Mouse (Mus musculus): ENCODE measurements around the gene Tenm2. TPM values are rescaled to one million over a fixed set of nuclear protein-coding genes. Genes with fewer than 3 reads are reported as not detected.

Tenm2 gene
- polyA plus RNA-seq, 1 experiment from 2014 or later, result 2.8 TPM

- Histone ChIP-seq H3K4me1 (ENCODE audit: control insufficient read depth, insufficient read depth, low read length) (no peaks in the 10 kb centered on the region), H3K4me2 (replicated peaks; ENCODE audit: low read depth, low read length) (no peak overlapping the region), H3K9me3 (ENCODE audit: control insufficient read depth, low read depth, low read length) (no peaks in the 10 kb centered on the region), H3K36me3 (ENCODE audit: control insufficient read depth, insufficient read depth, low read length) (no peaks in the 10 kb centered on the region), H3K27ac (ENCODE audit: low read length) (no peak overlapping the region), H3K27me3 (ENCODE audit: control insufficient read depth, insufficient read depth, low read length) (no peaks in the 10 kb centered on the region), H3K9ac (replicated peaks; ENCODE audit: low read depth, low read length) (no peak overlapping the region), H3K4me3 (ENCODE audit: low read depth, low read length) (no peak overlapping the region)
- no peak for ATAC-seq (ENCODE audit: insufficient number of reproducible peaks, insufficient read depth, low FRiP score, low read depth)
- WGBS, result 59% methylated on average over 12 of the region's 12 CpGs
These were observed 903.5 kb downstream of the Tenm2 start for GRCm38 (mm10) chr11:36332222-36332621.

- H3K9ac ChIP-seq (replicated peaks; ENCODE audit: low read depth, low read length), result no peak overlapping the region
- WGBS, result 58% methylated on average over 13 of the region's 13 CpGs
- no peak for ATAC-seq (ENCODE audit: insufficient number of reproducible peaks, insufficient read depth, low FRiP score, low read depth)
- no peak overlapping the region for H3K27ac ChIP-seq (ENCODE audit: low read length)
- H3K4me1 ChIP-seq (ENCODE audit: control insufficient read depth, insufficient read depth, low read length), result no peaks in the 10 kb centered on the region
- no peaks in the 10 kb centered on the region for H3K9me3 ChIP-seq (ENCODE audit: control insufficient read depth, low read depth, low read length)
- H3K36me3 ChIP-seq (ENCODE audit: control insufficient read depth, insufficient read depth, low read length), result no peaks in the 10 kb centered on the region
- H3K27me3 ChIP-seq (ENCODE audit: control insufficient read depth, insufficient read depth, low read length), result no peaks in the 10 kb centered on the region
- H3K4me2 ChIP-seq (replicated peaks; ENCODE audit: low read depth, low read length), result no peak overlapping the region
- H3K4me3 ChIP-seq (ENCODE audit: low read depth, low read length), result no peak overlapping the region
These were observed 904.2 kb downstream of the Tenm2 start for GRCm38 (mm10) chr11:36331408-36332178.

DNA sequence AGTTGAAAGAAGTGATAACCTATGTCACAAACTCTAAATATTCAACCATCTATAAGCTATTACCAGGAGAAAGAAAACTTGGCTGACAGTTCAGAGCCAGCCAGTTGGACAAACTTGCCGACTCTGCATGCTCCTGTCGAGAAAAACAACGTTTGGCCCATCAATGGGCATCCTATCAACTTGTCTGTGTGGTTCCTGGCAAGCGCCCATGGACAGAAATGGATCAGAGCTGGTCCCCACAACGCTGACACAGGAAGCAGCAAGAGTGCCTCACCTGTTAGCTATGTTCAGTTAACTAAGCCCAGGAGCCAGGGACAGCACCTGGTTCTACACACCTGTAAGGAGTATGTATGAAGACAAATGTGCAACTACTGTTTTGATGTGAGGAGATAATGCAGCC lies 908.5 kb downstream of the Tenm2 start:
- Histone ChIP-seq H3K9ac (replicated peaks; ENCODE audit: low read depth, low read length) (no peak overlapping the region), H3K4me3 (ENCODE audit: low read depth, low read length) (no peak overlapping the region), H3K27me3 (ENCODE audit: control insufficient read depth, insufficient read depth, low read length) (no peaks in the 10 kb centered on the region), H3K27ac (ENCODE audit: low read length) (no peak overlapping the region), H3K36me3 (ENCODE audit: control insufficient read depth, insufficient read depth, low read length) (no peaks in the 10 kb centered on the region), H3K9me3 (ENCODE audit: control insufficient read depth, low read depth, low read length) (no peaks in the 10 kb centered on the region), H3K4me1 (ENCODE audit: control insufficient read depth, insufficient read depth, low read length) (no peaks in the 10 kb centered on the region), H3K4me2 (replicated peaks; ENCODE audit: low read depth, low read length) (no peak overlapping the region)
- no peak for ATAC-seq (ENCODE audit: insufficient number of reproducible peaks, insufficient read depth, low FRiP score, low read depth)
- WGBS, result 76% methylated on average over 5 of the region's 5 CpGs

- Histone ChIP-seq H3K4me2 (replicated peaks; ENCODE audit: low read depth, low read length) (no peak overlapping the region), H3K9me3 (ENCODE audit: control insufficient read depth, low read depth, low read length) (no peaks in the 10 kb centered on the region), H3K4me3 (ENCODE audit: low read depth, low read length) (no peak overlapping the region), H3K27me3 (ENCODE audit: control insufficient read depth, insufficient read depth, low read length) (no peaks in the 10 kb centered on the region), H3K36me3 (ENCODE audit: control insufficient read depth, insufficient read depth, low read length) (no peaks in the 10 kb centered on the region), H3K9ac (replicated peaks; ENCODE audit: low read depth, low read length) (no peak overlapping the region), H3K27ac (ENCODE audit: low read length) (no peak overlapping the region), H3K4me1 (ENCODE audit: control insufficient read depth, insufficient read depth, low read length) (no peaks in the 10 kb centered on the region)
- ATAC-seq (ENCODE audit: insufficient number of reproducible peaks, insufficient read depth, low FRiP score, low read depth), result no peak
- 69% methylated on average over 4 of the region's 4 CpGs for WGBS
These were observed 926.4 kb downstream of the Tenm2 start for GRCm38 (mm10) chr11:36309317-36309716.

GRCm38 (mm10) chr11:36307276-36307675 lies 928.5 kb downstream of the Tenm2 start:
- no peak overlapping the region for H3K27ac ChIP-seq (ENCODE audit: low read length)

DNA sequence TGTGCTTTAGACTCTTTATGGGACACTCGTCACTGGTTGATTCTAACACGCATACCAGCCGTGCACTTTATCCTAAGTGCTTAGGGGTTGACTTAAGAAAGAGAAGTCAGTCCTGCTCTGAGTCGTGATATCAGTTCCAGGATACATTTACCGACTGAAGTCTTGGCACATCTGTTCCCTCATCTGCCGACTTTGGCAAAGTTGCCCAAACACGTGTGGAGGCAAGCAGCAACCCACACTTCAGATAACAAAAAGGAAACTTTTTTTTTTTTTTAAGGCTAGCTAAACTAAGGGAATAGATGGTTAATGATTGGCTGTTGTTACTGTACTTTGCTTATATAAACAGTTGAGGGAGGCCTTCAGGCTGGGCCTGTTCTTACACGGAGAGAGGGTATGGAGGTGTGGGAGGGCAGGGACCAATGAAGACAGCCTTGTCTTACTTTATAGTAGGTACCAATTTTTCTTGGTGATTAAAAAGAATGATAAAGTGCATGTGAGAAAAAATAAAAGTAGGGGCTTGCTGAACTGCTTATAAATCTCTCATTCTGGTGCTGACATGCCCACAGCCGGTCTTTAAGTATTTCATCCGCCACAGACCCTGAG lies 930.3 kb downstream of the Tenm2 start:
- Histone ChIP-seq H3K4me2 (replicated peaks; ENCODE audit: low read depth, low read length) (no peak overlapping the region), H3K4me3 (ENCODE audit: low read depth, low read length) (no peak overlapping the region), H3K36me3 (ENCODE audit: control insufficient read depth, insufficient read depth, low read length) (no peaks in the 10 kb centered on the region), H3K27me3 (ENCODE audit: control insufficient read depth, insufficient read depth, low read length) (no peaks in the 10 kb centered on the region), H3K27ac (ENCODE audit: low read length) (no peak overlapping the region), H3K9me3 (ENCODE audit: control insufficient read depth, low read depth, low read length) (no peaks in the 10 kb centered on the region), H3K9ac (replicated peaks; ENCODE audit: low read depth, low read length) (no peak overlapping the region), H3K4me1 (ENCODE audit: control insufficient read depth, insufficient read depth, low read length) (no peaks in the 10 kb centered on the region)
- 53% methylated on average over 10 of the region's 10 CpGs for WGBS
- no peak for ATAC-seq (ENCODE audit: insufficient number of reproducible peaks, insufficient read depth, low FRiP score, low read depth)

More at GRCm38 (mm10) chr11:36307276-36307675, 928.5 kb downstream of the Tenm2 start:
- Histone ChIP-seq H3K4me1 (ENCODE audit: control insufficient read depth, insufficient read depth, low read length) (no peaks in the 10 kb centered on the region), H3K9ac (replicated peaks; ENCODE audit: low read depth, low read length) (no peak overlapping the region), H3K9me3 (ENCODE audit: control insufficient read depth, low read depth, low read length) (no peaks in the 10 kb centered on the region), H3K4me2 (replicated peaks; ENCODE audit: low read depth, low read length) (no peak overlapping the region), H3K4me3 (ENCODE audit: low read depth, low read length) (no peak overlapping the region), H3K27me3 (ENCODE audit: control insufficient read depth, insufficient read depth, low read length) (no peaks in the 10 kb centered on the region), H3K36me3 (ENCODE audit: control insufficient read depth, insufficient read depth, low read length) (no peaks in the 10 kb centered on the region)
- 85% methylated on average over 6 of the region's 6 CpGs for WGBS
- ATAC-seq (ENCODE audit: insufficient number of reproducible peaks, insufficient read depth, low FRiP score, low read depth), result no peak

- Histone ChIP-seq H3K27me3 (ENCODE audit: control insufficient read depth, insufficient read depth, low read length) (no peaks in the 10 kb centered on the region), H3K27ac (ENCODE audit: low read length) (no peak overlapping the region)
These were observed 932.8 kb downstream of the Tenm2 start for GRCm38 (mm10) chr11:36302913-36303371.

GRCm38 (mm10) chr11:36302096-36302495 lies 933.7 kb downstream of the Tenm2 start:
- Histone ChIP-seq H3K36me3 (ENCODE audit: control insufficient read depth, insufficient read depth, low read length) (no peaks in the 10 kb centered on the region), H3K27ac (ENCODE audit: low read length) (no peak overlapping the region), H3K4me1 (ENCODE audit: control insufficient read depth, insufficient read depth, low read length) (no peaks in the 10 kb centered on the region), H3K9me3 (ENCODE audit: control insufficient read depth, low read depth, low read length) (no peaks in the 10 kb centered on the region), H3K4me3 (ENCODE audit: low read depth, low read length) (no peak overlapping the region), H3K27me3 (ENCODE audit: control insufficient read depth, insufficient read depth, low read length) (no peaks in the 10 kb centered on the region), H3K4me2 (replicated peaks; ENCODE audit: low read depth, low read length) (no peak overlapping the region), H3K9ac (replicated peaks; ENCODE audit: low read depth, low read length) (no peak overlapping the region)
- no peak for ATAC-seq (ENCODE audit: insufficient number of reproducible peaks, insufficient read depth, low FRiP score, low read depth)
- WGBS, result 63% methylated on average over 7 of the region's 7 CpGs

More at GRCm38 (mm10) chr11:36302913-36303371, 932.8 kb downstream of the Tenm2 start:
- Histone ChIP-seq H3K4me2 (replicated peaks; ENCODE audit: low read depth, low read length) (no peak overlapping the region), H3K9me3 (ENCODE audit: control insufficient read depth, low read depth, low read length) (no peaks in the 10 kb centered on the region), H3K36me3 (ENCODE audit: control insufficient read depth, insufficient read depth, low read length) (no peaks in the 10 kb centered on the region), H3K9ac (replicated peaks; ENCODE audit: low read depth, low read length) (no peak overlapping the region), H3K4me3 (ENCODE audit: low read depth, low read length) (no peak overlapping the region), H3K4me1 (ENCODE audit: control insufficient read depth, insufficient read depth, low read length) (no peaks in the 10 kb centered on the region)
- ATAC-seq (ENCODE audit: insufficient number of reproducible peaks, insufficient read depth, low FRiP score, low read depth), result no peak
- 65% methylated on average over 2 of the region's 2 CpGs for WGBS

Data from stomach, embryonic 14.5 days (tissue).